Mouse (Mus musculus) adrenal gland, postnatal 14 days (tissue): Measurements from ENCODE around the gene Gm15085. TPM values are rescaled to one million over a fixed set of nuclear protein-coding genes. Genes with fewer than 3 reads are reported as not detected.
"Not testable (repeated sequence)": the region's sequence is repeated elsewhere in the genome, so short reads cannot be mapped to it uniquely, and the experiment has no call there.

Experiments used
- DNase-seq: peaks from one replicate; pipeline ENCODE4 v3.0.0; 2021; ENCODE audit warnings: mixed read lengths
- long read RNA-seq, 2 experiments: library from polyadenylated mRNA; stranded (forward); transcript quantifications; one replicate each; pipeline ENCODE4 v2.0.0; 2021
- total RNA-seq: library from RNA; stranded (reverse); gene quantifications from 2 replicates; pipeline ENCODE4 v1.2.3, GENCODE M21; 2021

Gm15085 gene
- not detected in 2 replicates for total RNA-seq
- long read RNA-seq, experiment 1: 0 reads
- long read RNA-seq, experiment 2: 0 reads

GRCm38 (mm10) chrX:149447317-149447716, at the start of gene Gm15085:
Gene Gm15085, plus strand, starts transcription at chrX:149447617.
- not testable (repeated sequence) for DNase-seq

Other genes with a start within 250 kb of the Gm15085 start
- gene Gm15093, start 175.2 kb upstream of the Gm15085 start, total RNA-seq: not detected in 2 replicates
- gene Gm10439, start 147.0 kb downstream of the Gm15085 start, total RNA-seq: not detected in 2 replicates